Mouse (Mus musculus) retina, postnatal 1 day (tissue): ENCODE data around the gene Krtap4-9.
"Not testable (repeated sequence)": the region's sequence is repeated elsewhere in the genome, so short reads cannot be mapped to it uniquely, and the experiment has no call there.

ENCODE experiments used
- DNase-seq: peaks from one replicate; pipeline ENCODE4 v3.0.0-alpha.2; 2012

Krtap4-9 gene

GRCm38 (mm10) chr11:99784900-99785299 lies at the start of gene Krtap4-9:
TSS of gene Krtap4-9 (plus strand) at chr11:99785200.
- not testable (repeated sequence) for DNase-seq

GRCm38 (mm10) chr11:99743985-99744384 lies 41.0 kb upstream of the Krtap4-9 start:
- no peak for DNase-seq

GRCm38 (mm10) chr11:99758877-99759276 lies 26.1 kb upstream of the Krtap4-9 start:
- no peak for DNase-seq

GRCm38 (mm10) chr11:99768410-99768809 lies 16.6 kb upstream of the Krtap4-9 start:
- DNase-seq = no peak

- DNase-seq = not testable (repeated sequence)
Measured at GRCm38 (mm10) chr11:99772813-99773212, 12.2 kb upstream of the Krtap4-9 start, which contains the start of gene Gm11595. TSS of gene Gm11595 (minus strand) at chr11:99772913.

- DNase-seq = peak; percentile 1
Measured at GRCm38 (mm10) chr11:99778401-99778800, 6.6 kb upstream of the Krtap4-9 start.

GRCm38 (mm10) chr11:99780604-99781003 lies 4.4 kb upstream of the Krtap4-9 start, which contains the start of gene Krtap4-8:
TSS of gene Krtap4-8 (minus strand) at chr11:99780704.
- DNase-seq = no peak

GRCm38 (mm10) chr11:99793367-99793766 lies 8.4 kb downstream of the Krtap4-9 start, which contains the start of gene Gm11596:
TSS of gene Gm11596 (minus strand) at chr11:99793467.
- DNase-seq = no peak

GRCm38 (mm10) chr11:99798832-99799231 lies 13.8 kb downstream of the Krtap4-9 start, which contains the start of gene Gm11569:
TSS of gene Gm11569 (minus strand) at chr11:99798932.
- not testable (repeated sequence) for DNase-seq

- not testable (repeated sequence) for DNase-seq
Measured at GRCm38 (mm10) chr11:99804346-99804745, 19.3 kb downstream of the Krtap4-9 start, which contains the start of gene Gm11554. TSS of gene Gm11554 (minus strand) at chr11:99804446.

- DNase-seq = not testable (repeated sequence)
Measured at GRCm38 (mm10) chr11:99809792-99810191, 24.8 kb downstream of the Krtap4-9 start, which contains the start of gene Krtap4-13. TSS of gene Krtap4-13 (minus strand) at chr11:99809892.

GRCm38 (mm10) chr11:99815566-99815965 lies 30.6 kb downstream of the Krtap4-9 start, which contains the start of gene Gm11564:
TSS of gene Gm11564 (minus strand) at chr11:99815666.
- not testable (repeated sequence) for DNase-seq
